Mouse (Mus musculus) liver, adult 2 months (tissue): Measurements from ENCODE around the gene Cmah.

Experiments
- CTCF ChIP-seq: fragments of 200-500 bp; IDR thresholded peaks from 2 replicates; pipeline ENCODE4 v1.5.1; 2011; ENCODE audit warnings: low read depth, low read length, control low read depth
- POLR2A ChIP-seq: fragments of 200-500 bp; IDR thresholded peaks from 2 replicates; pipeline ENCODE4 v1.6.1; 2011; ENCODE audit warnings: low read length, control low read depth; ENCODE audit not compliant: insufficient read depth; ENCODE audit errors: extremely low read depth

DNA sequence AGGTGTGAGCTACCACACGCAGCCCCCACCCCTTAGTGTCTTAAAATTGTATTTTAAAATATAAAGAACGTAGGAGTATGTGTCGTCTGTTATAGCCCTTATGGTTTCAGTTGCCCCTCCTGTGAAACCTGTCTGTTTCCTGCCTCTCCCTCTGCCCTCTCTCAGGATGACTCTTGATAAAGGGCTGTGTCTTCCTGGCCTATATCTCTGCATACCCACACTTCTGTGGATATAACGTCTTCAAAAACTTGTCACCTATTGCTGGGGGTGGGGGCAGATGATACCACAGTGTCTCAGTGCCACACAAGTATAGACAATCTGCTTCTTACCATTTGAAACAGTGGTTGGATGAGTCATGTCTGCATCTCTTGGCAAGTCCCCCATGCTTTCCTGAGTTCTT lies 140.6 kb downstream of the Cmah start:
- TF ChIP-seq POLR2A, result no peak
- no peak for TF ChIP-seq CTCF
